Mouse (Mus musculus): Measurements from ENCODE around the gene Sgsh.

GRCm38 (mm10) chr11:119352113-119352512 is 3.2 kb downstream of the Sgsh start:
- TF ChIP-seq MYOD1 (IDR thresholded peaks at IDR 0.05; ENCODE audit: control insufficient read depth in 1 of 3, insufficient read length in 2 of 3, low read depth in 2 of 3) (no peak), MAX (IDR thresholded peaks at IDR 0.05; ENCODE audit: low read depth) (no peak), POLR2AphosphoS2 (IDR thresholded peaks at IDR 0.05; ENCODE audit: insufficient read length, low read depth) (no peak), MYOG (IDR thresholded peaks at IDR 0.05; ENCODE audit: control insufficient read depth in 1 of 3, insufficient read depth in 1 of 3, insufficient read length in 2 of 3, low read depth in 2 of 3) (no peak)

Data from myocyte (in vitro differentiated cells).